Mouse (Mus musculus) ES-Bruce4 (cell line): ENCODE data around the gene Olfr784. TPM values are rescaled to one million over a fixed set of nuclear protein-coding genes. Genes with fewer than 3 reads are reported as not detected.

Experiments used
- H3K27ac ChIP-seq: 2 replicates; pipeline ENCODE4 v1.5.1; 2012; ENCODE audit warnings: low read length, inconsistent platforms; ENCODE audit not compliant: insufficient read depth
- H3K27me3 ChIP-seq: 2 replicates; pipeline ENCODE4 v1.6.1; 2012; ENCODE audit warnings: mild to moderate bottlenecking, low read length, inconsistent platforms; ENCODE audit not compliant: control insufficient read depth, poor library complexity, insufficient read depth, severe bottlenecking
- H3K36me3 ChIP-seq: 2 replicates; pipeline ENCODE4 v1.6.1; 2012; ENCODE audit warnings: inconsistent platforms, mild to moderate bottlenecking, low read length, moderate library complexity; ENCODE audit not compliant: control insufficient read depth, poor library complexity, insufficient read depth, severe bottlenecking
- H3K4me1 ChIP-seq: one replicate; pipeline ENCODE4 v1.8.1; 2011; ENCODE audit warnings: low read length; ENCODE audit not compliant: control insufficient read depth, insufficient read depth
- H3K4me3 ChIP-seq: 2 replicates; pipeline ENCODE4 v1.5.1; 2011; ENCODE audit warnings: low read depth, mild to moderate bottlenecking, low read length
- H3K9ac ChIP-seq: 2 replicates; pipeline ENCODE4 v1.6.1; 2012; ENCODE audit warnings: low read depth, mild to moderate bottlenecking, inconsistent platforms; ENCODE audit not compliant: poor library complexity, severe bottlenecking
- H3K9me3 ChIP-seq: replicated peaks from 2 replicates; pipeline ENCODE4 v1.6.1; 2012; ENCODE audit warnings: mild to moderate bottlenecking, low read length, inconsistent platforms; ENCODE audit not compliant: control insufficient read depth, poor library complexity, insufficient read depth, severe bottlenecking
- CTCF ChIP-seq: IDR thresholded peaks from one replicate; pipeline ENCODE4 v1.8.1; 2011; ENCODE audit warnings: low read depth, low read length
- EP300 ChIP-seq: IDR thresholded peaks from 2 replicates; pipeline ENCODE4 v1.6.1; 2011; ENCODE audit warnings: low read depth, low read length; ENCODE audit not compliant: insufficient read depth
- POLR2A ChIP-seq: IDR thresholded peaks from one replicate; pipeline ENCODE4 v1.8.1; 2011; ENCODE audit warnings: low read length; ENCODE audit not compliant: insufficient read depth
- polyA plus RNA-seq: library from polyadenylated mRNA; stranded (reverse); fragments of >200 nt; gene quantifications from 2 replicates; pipeline ENCODE4 v1.2.4, GENCODE M21; 2011; ENCODE audit warnings: low read depth; ENCODE audit not compliant: missing spikeins, insufficient read depth, insufficient read length

Olfr784 gene
- polyA plus RNA-seq, 1 experiment = not detected

DNA sequence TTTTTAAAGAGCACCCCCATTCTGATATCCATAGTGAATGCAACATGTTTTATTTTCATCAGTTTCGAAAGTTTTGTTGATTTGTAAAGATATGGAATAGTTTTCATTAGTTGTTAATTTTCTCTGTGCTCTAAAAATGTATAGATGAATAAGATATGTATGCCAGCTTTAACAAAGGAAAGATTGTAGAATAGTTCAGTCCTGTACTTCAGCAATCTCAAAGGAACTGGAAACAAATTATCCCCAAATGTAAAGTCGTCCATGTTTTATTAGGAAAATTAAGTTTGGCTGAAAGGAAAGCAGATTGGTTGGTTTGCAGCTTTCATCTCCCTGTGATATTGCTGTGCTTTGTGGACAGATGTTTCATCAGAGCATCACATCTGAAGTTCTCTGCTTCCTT lies 21.2 kb downstream of the Olfr784 start, which contains the start of gene Olfr785:
Gene Olfr785, plus strand, starts transcription at position 301 of the 400 bp plus-strand sequence.
- H3K9ac ChIP-seq = no peak within 1 kb of the TSS
- no peaks in the 10 kb centered on the region for H3K9me3 ChIP-seq
- no peaks in the 10 kb centered on the region for H3K36me3 ChIP-seq
- H3K4me1 ChIP-seq = peaks cover under 1% of the 10 kb centered on the region
- no peaks in the 10 kb centered on the region for H3K27me3 ChIP-seq
- no peak for TF ChIP-seq POLR2A
- no peak for TF ChIP-seq CTCF
- no peak for TF ChIP-seq EP300
- no peak within 1 kb of the TSS for H3K4me3 ChIP-seq
- H3K27ac ChIP-seq = no peak within 1 kb of the TSS

GRCm38 (mm10) chr10:129427006-129427405 lies 43.1 kb downstream of the Olfr784 start, which contains the start of gene Olfr786:
Olfr786 (plus strand) TSS chr10:129427306.
- no peaks in the 10 kb centered on the region for H3K4me1 ChIP-seq
- no peaks in the 10 kb centered on the region for H3K9me3 ChIP-seq
- H3K27me3 ChIP-seq = no peaks in the 10 kb centered on the region
- H3K36me3 ChIP-seq = no peaks in the 10 kb centered on the region
- TF ChIP-seq CTCF (no peak), EP300 (no peak), POLR2A (no peak)
- H3K4me3 ChIP-seq = no peak within 1 kb of the TSS
- H3K27ac ChIP-seq = no peak within 1 kb of the TSS
- H3K9ac ChIP-seq = no peak within 1 kb of the TSS

Other genes with a start within 250 kb of the Olfr784 start
- not detected in 2 replicates for gene Olfr770, start 245.1 kb upstream of the Olfr784 start, polyA plus RNA-seq
- not detected in 2 replicates for gene Olfr771, start 219.3 kb upstream of the Olfr784 start, polyA plus RNA-seq
- gene Olfr772, start 206.2 kb upstream of the Olfr784 start, polyA plus RNA-seq = not detected in 2 replicates
- not detected in 2 replicates for gene Olfr773, start 196.7 kb upstream of the Olfr784 start, polyA plus RNA-seq
- not detected in 2 replicates for gene Olfr774, start 147.9 kb upstream of the Olfr784 start, polyA plus RNA-seq
- gene Olfr775, start 135.7 kb upstream of the Olfr784 start, polyA plus RNA-seq = not detected in 2 replicates
- gene Olfr776, start 125.0 kb upstream of the Olfr784 start, polyA plus RNA-seq = not detected in 2 replicates
- gene Olfr777, start 112.6 kb upstream of the Olfr784 start, polyA plus RNA-seq = not detected in 2 replicates
- not detected in 2 replicates for gene Olfr780, start 66.0 kb upstream of the Olfr784 start, polyA plus RNA-seq
- gene Olfr781, start 55.2 kb upstream of the Olfr784 start, polyA plus RNA-seq = not detected in 2 replicates
- gene Olfr782, start 35.2 kb upstream of the Olfr784 start, polyA plus RNA-seq = not detected in 2 replicates
- not detected in 2 replicates for gene Olfr785, start 21.3 kb downstream of the Olfr784 start, polyA plus RNA-seq
- gene Olfr786, start 43.2 kb downstream of the Olfr784 start, polyA plus RNA-seq = not detected in 2 replicates
- gene Olfr787, start 77.8 kb downstream of the Olfr784 start, polyA plus RNA-seq = 0.14 TPM in 1 of 2 replicates, not detected in the other
- not detected in 2 replicates for gene Olfr788, start 86.9 kb downstream of the Olfr784 start, polyA plus RNA-seq
- not detected in 2 replicates for gene Olfr789, start 100.7 kb downstream of the Olfr784 start, polyA plus RNA-seq
- gene Olfr790, start 114.4 kb downstream of the Olfr784 start, polyA plus RNA-seq = not detected in 2 replicates
- not detected in 2 replicates for gene Olfr791, start 137.7 kb downstream of the Olfr784 start, polyA plus RNA-seq
- not detected in 2 replicates for gene Olfr792, start 155.1 kb downstream of the Olfr784 start, polyA plus RNA-seq
- gene Olfr794, start 183.6 kb downstream of the Olfr784 start, polyA plus RNA-seq = 0.29 TPM in 1 of 2 replicates, not detected in the other
- gene Olfr796, start 228.5 kb downstream of the Olfr784 start, polyA plus RNA-seq = 0.24 TPM in 1 of 2 replicates, not detected in the other
- not detected in 2 replicates for gene Olfr798, start 243.9 kb downstream of the Olfr784 start, polyA plus RNA-seq